Mouse (Mus musculus) spleen, adult 12 weeks (tissue): ENCODE measurements around the gene Vasn.
"Not testable (repeated sequence)": the region's sequence is repeated elsewhere in the genome, so short reads cannot be mapped to it uniquely, and the experiment has no call there.

ENCODE experiments used
- DNase-seq: peaks from one replicate; pipeline ENCODE4 v3.0.0; 2022; ENCODE audit warnings: low spot score

Gene Vasn

GRCm38 (mm10) chr16:4670317-4670716, 30.6 kb downstream of the Vasn start:
- DNase-seq = no peak

- peak; percentile 12 for DNase-seq
Measured at GRCm38 (mm10) chr16:4674091-4674490, 34.4 kb downstream of the Vasn start.

- no peak for DNase-seq
Measured at GRCm38 (mm10) chr16:4676836-4677235, 37.1 kb downstream of the Vasn start.

- no peak for DNase-seq
Measured at GRCm38 (mm10) chr16:4678080-4678479, 38.3 kb downstream of the Vasn start.

GRCm38 (mm10) chr16:4679121-4680018, 39.6 kb downstream of the Vasn start, which contains the start of gene Coro7:
Gene Coro7, minus strand, starts transcription at chr16:4679777.
- DNase-seq = peak; percentile 88

GRCm38 (mm10) chr16:4680922-4681455, 41.2 kb downstream of the Vasn start:
- DNase-seq = not testable (repeated sequence)

GRCm38 (mm10) chr16:4682628-4683179, 43.0 kb downstream of the Vasn start:
- no peak for DNase-seq

GRCm38 (mm10) chr16:4683193-4683580, 43.4 kb downstream of the Vasn start:
- DNase-seq = no peak

- peak; percentile 97 for DNase-seq
Measured at GRCm38 (mm10) chr16:4683581-4684456, 44.1 kb downstream of the Vasn start.

GRCm38 (mm10) chr16:4684457-4684791, 44.7 kb downstream of the Vasn start:
- DNase-seq = no peak

- not testable (repeated sequence) for DNase-seq
Measured at GRCm38 (mm10) chr16:4689371-4689770, 49.6 kb downstream of the Vasn start.
